Mouse (Mus musculus) limb, embryonic 10.5 days (tissue): ENCODE results near the gene Hs3st3b1. TPM values are rescaled to one million over a fixed set of nuclear protein-coding genes. Genes with fewer than 3 reads are reported as not detected.

Experiments
- DNase-seq: peaks from one replicate; pipeline ENCODE4 v3.0.0-alpha.2; 2017; ENCODE audit warnings: low spot score
- H3K27ac ChIP-seq: fragments of 300-500 bp; sonication (generic); 2 replicates; pipeline ENCODE4 v1.5.1; 2016; ENCODE audit warnings: mild to moderate bottlenecking
- H3K27me3 ChIP-seq: fragments of 300-500 bp; sonication (generic); 2 replicates; pipeline ENCODE4 v1.6.1; 2016; ENCODE audit warnings: low read depth, mild to moderate bottlenecking; ENCODE audit not compliant: poor library complexity, severe bottlenecking
- H3K36me3 ChIP-seq: fragments of 300-500 bp; sonication (generic); 2 replicates; pipeline ENCODE4 v1.6.1; 2016; ENCODE audit warnings: mild to moderate bottlenecking, moderate library complexity
- H3K4me1 ChIP-seq: fragments of 300-500 bp; sonication (generic); 2 replicates; pipeline ENCODE4 v1.6.1; 2016
- H3K4me3 ChIP-seq: fragments of 300-500 bp; sonication (generic); 2 replicates; pipeline ENCODE4 v1.5.1; 2016; ENCODE audit warnings: mild to moderate bottlenecking, moderate library complexity
- H3K9me3 ChIP-seq: fragments of 300-500 bp; sonication (generic); replicated peaks from 2 replicates; pipeline ENCODE4 v1.6.1; 2016; ENCODE audit warnings: mild to moderate bottlenecking
- WGBS: fragments of 180-500 bp; shearing (Covaris S2); methylation state at CpG from one replicate; pipeline ENCODE4 v1.1.7; 2016; 5-methylcytosine and 5-hydroxymethylcytosine counted together
- polyA plus RNA-seq: library from polyadenylated mRNA; unstranded; fragments of >200 nt; fragmentation: Nextera tagmentation; extraction: Ambion mirVana; gene quantifications from 2 replicates; pipeline ENCODE4 v1.2.1, GENCODE M21; 2016

Hs3st3b1 gene
- 17.8 and 22.1 TPM in 2 replicates for polyA plus RNA-seq

DNA sequence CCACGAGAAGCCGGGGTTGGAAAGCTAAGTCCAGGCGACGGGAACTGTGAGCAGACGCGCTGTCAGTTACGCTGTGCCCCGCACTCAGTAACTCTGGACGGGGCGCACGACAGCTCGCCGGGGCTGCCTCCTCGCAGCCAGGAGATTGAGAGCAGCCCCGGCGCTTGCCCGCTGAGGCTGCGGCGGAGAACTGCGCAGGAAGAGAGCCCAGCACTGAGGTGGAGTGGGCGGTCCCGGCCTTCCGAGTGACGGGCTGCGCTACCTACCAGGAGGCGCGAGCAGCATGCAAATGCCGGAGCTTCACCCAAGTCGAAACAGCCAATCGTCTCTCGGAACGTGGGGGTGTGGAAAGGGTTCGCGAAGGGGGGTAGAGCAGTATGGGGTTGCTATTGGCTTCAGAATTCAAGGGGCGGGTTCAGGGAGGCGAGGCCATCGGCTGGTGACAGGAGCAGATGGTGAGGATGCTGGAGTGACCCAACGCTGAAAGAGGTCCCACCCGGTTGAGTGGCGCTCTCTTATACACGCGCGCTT lies at the start of gene Hs3st3b1:
TSS of gene Hs3st3b1 (minus strand) at position 200 of the 531 bp plus-strand sequence.
- peak; percentile 94 for DNase-seq
- H3K4me3 ChIP-seq: peak within 1 kb of the TSS; percentile 85
- WGBS: under 1% methylated on average over 43 of the region's 43 CpGs
- peaks cover 72% of the 10 kb centered on the region for H3K27me3 ChIP-seq
- H3K36me3 ChIP-seq: peaks cover 3% of the 10 kb centered on the region; the same call in 1 of the 2 replicates
- H3K27ac ChIP-seq: peak within 1 kb of the TSS; percentile 90
- peaks cover 90% of the 10 kb centered on the region for H3K4me1 ChIP-seq
- no peaks in the 10 kb centered on the region for H3K9me3 ChIP-seq

DNA sequence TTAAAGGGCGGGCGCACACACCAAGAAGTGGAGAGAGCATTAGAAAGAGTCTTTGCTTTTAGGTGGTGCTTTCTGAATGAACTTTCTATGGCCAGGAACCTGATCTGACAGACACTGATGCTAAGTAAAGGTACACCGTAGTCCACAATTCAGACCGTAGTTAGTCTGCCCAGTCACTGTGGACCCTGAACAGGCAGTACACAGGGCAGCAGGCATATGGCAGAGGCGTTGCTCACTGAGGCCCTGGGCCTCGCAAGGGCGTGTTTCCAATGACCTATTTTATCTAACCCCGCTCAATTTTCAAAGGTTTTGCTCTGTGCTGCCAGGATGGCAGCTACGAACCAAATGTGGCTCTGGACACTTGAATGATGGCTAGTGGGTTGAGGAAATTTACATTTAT lies 49.4 kb upstream of the Hs3st3b1 start:
- no peak overlapping the region for H3K4me3 ChIP-seq
- WGBS: 88% methylated on average over 9 of the region's 9 CpGs
- no peak overlapping the region for H3K27ac ChIP-seq
- DNase-seq: no peak
- no peaks in the 10 kb centered on the region; the same call in 1 of the 2 replicates for H3K27me3 ChIP-seq
- peaks cover 32% of the 10 kb centered on the region for H3K36me3 ChIP-seq
- H3K4me1 ChIP-seq: peaks cover 41% of the 10 kb centered on the region
- no peaks in the 10 kb centered on the region for H3K9me3 ChIP-seq

DNA sequence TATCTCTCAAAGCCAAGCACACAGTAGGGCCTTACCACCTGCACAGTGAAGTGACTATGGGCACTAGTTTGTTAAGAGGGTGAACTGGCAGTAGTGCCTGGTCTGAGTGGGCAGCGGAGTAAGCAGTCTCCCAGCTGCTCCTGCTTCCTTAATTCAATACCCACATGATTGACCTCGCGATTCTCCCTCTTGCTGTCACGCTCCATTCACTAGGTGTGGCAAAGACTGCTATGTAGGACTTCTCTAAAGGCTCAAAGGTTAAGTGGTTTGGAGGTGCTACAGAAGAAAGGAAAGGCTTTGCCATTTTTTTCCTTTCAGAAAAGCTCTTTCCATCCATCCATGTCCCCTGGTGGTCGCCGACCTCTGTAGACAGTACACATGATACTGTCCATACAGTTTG lies 48.7 kb upstream of the Hs3st3b1 start:
- Histone ChIP-seq H3K27ac (no peak overlapping the region), H3K27me3 (no peaks in the 10 kb centered on the region; the same call in 1 of the 2 replicates), H3K36me3 (peaks cover 25% of the 10 kb centered on the region), H3K4me1 (peaks cover 40% of the 10 kb centered on the region), H3K4me3 (no peak overlapping the region), H3K9me3 (no peaks in the 10 kb centered on the region)
- no peak for DNase-seq
- 96% methylated on average over 6 of the region's 6 CpGs for WGBS

DNA sequence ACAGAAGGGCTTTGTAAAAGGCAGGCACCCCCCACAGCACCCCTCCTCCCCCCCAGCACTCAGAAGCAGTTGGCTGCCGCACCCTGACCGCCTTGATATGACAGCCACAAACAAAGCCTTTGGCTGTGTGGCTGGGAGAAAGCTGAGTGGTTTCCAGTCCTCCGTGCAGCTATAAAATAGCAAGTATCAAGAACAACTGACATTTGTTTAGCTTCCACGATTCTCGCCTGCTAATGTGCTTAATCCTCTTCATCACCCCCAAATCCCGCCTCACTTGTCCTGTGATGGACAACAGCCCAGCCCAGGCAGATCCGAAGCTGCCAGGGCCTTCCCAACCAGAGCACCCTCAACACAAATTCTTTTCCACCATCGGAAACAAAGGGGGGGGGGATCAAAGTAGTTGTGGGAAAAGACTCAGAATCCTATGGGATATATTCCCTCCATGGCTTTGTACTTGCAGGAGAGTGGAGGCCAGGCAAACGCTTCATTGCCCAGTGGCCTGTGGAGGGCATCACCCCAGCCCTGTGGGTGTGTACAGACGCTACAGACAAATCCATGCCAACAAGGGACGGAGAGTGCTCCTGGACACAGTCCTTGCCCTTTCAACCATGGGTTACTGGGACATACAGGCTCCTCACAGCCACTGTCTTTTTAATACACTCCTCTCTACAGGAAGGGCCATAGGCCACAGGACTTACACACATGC lies 47.3 kb upstream of the Hs3st3b1 start:
- H3K4me3 ChIP-seq: no peak overlapping the region
- peaks cover 19% of the 10 kb centered on the region for H3K36me3 ChIP-seq
- peak overlapping the region; percentile 9; the same call in 1 of the 2 replicates for H3K27ac ChIP-seq
- H3K9me3 ChIP-seq: no peaks in the 10 kb centered on the region
- peaks cover 39% of the 10 kb centered on the region for H3K4me1 ChIP-seq
- 49% methylated on average over 11 of the region's 11 CpGs for WGBS
- DNase-seq: no peak
- H3K27me3 ChIP-seq: no peaks in the 10 kb centered on the region; the same call in 1 of the 2 replicates

DNA sequence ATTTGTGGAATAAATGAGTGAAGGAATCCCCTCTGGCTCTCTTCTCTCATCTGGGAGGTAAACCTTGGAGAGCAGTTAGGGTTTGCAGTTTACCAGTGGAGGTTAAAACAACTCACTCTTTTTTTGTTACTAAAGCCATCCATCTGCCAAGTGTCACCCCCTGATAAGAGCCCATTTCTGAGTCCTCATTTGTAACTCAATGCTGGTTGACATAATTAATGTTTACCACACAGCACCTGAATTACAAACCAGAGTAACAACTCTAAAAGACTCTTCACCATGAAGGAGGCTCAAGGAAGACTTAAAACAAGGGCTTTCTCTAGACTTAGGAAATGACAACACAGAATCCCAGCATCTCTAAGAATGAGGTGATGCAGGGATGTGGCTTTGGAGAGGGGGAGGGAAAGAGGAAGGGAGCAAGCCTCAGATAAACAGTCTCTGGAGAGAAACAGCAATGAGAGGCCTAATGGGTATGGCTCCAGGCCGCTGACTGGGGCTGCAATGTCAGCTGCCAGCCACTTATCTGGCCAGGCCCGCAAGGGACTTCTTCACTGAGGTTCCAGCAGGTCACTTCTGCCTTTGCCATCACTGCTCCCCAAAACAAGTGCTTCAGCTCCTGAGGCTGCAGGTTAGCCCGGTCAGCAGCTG lies 46.4 kb upstream of the Hs3st3b1 start:
- Histone ChIP-seq H3K4me1 (peaks cover 39% of the 10 kb centered on the region), H3K27ac (no peak overlapping the region), H3K9me3 (no peaks in the 10 kb centered on the region), H3K36me3 (peaks cover 19% of the 10 kb centered on the region), H3K4me3 (no peak overlapping the region), H3K27me3 (no peaks in the 10 kb centered on the region; the same call in 1 of the 2 replicates)
- no peak for DNase-seq
- WGBS: 31% methylated on average over 3 of the region's 3 CpGs

DNA sequence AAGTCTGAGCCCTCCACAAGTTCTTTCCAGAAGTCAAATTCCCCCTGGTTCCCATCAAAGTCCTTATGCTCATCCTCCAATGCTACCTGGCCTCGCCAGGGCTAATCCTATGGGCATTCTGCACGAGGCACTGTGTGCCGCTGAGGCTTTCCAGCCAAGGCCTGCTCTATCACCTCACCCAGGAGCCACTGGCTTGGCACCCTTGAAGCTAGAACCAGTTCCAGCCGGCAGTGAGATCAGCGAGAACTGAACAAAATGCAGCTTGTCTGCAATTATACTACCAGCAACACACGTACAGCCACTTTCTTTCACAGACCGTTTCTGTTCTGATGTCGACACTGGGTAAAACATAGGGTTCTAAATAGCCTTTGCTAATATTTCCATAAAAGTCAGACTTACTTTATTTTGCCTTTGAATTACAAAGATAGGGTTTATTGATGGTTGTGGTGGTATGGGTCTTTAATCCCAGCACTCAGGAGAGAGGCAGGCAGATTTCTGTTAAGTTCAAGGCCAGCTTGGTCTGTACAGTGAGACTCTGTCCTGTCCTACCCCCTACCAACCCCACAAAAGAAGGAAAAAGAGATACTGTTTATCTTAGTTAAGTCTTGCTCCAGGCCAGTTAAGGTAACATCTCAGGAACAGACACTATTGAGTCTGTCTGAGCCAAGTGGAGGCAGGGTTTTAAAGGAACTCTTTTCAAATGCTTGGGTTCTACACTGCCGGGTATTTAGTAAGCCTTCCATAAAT lies 45.7 kb upstream of the Hs3st3b1 start:
- no peaks in the 10 kb centered on the region; the same call in 1 of the 2 replicates for H3K27me3 ChIP-seq
- no peak for DNase-seq
- 81% methylated on average over 9 of the region's 9 CpGs for WGBS
- peaks cover 39% of the 10 kb centered on the region for H3K4me1 ChIP-seq
- no peak overlapping the region for H3K4me3 ChIP-seq
- H3K27ac ChIP-seq: peak overlapping the region; percentile 27; the same call in 1 of the 2 replicates
- H3K36me3 ChIP-seq: peaks cover 16% of the 10 kb centered on the region
- no peaks in the 10 kb centered on the region for H3K9me3 ChIP-seq

DNA sequence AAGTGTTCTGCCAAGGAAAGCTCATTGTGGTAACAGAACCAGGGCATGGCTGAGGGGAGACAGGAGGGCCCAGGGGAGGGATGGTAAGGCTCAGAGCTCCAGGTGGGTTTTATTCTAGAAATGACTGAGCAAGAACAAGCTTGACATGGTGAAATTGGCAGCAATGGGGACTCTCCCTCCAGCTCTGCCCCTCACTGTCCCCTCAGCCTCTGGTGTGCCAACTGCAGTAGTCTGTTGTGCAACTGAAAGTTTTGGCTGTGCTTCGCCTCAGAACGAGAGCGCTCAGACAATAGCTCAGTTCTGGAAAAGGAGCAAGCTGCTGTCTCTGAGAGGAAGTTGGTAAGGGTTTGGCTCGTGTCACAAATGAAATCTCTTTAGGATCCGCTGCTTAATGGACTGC lies 43.3 kb upstream of the Hs3st3b1 start:
- Histone ChIP-seq H3K27ac (no peak overlapping the region), H3K27me3 (no peaks in the 10 kb centered on the region; the same call in 1 of the 2 replicates), H3K4me1 (peaks cover 39% of the 10 kb centered on the region), H3K36me3 (peaks cover 12% of the 10 kb centered on the region), H3K4me3 (no peak overlapping the region), H3K9me3 (no peaks in the 10 kb centered on the region)
- no peak for DNase-seq
- WGBS: 62% methylated on average over 5 of the region's 5 CpGs

DNA sequence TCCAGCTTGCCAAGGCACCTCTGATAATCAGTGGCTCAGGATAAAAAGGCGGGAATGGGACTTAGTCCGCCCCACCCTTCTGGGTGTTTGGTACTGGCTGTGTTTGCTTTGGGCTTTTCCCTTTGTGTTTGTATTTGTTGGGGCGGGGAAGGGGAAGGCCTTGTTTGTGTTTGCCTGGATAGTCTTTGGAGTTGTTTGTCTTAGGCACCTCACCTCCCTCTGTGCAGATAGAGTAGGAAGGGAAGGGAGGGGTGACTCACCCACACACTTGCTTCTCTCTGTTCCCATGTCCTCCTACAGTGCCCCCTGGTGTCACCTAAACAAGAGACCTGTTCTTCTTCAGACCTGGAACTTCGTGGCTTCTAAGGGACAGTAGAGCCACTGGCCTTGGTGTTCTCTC lies 35.1 kb upstream of the Hs3st3b1 start:
- DNase-seq: no peak
- peaks cover 29% of the 10 kb centered on the region for H3K27me3 ChIP-seq
- H3K9me3 ChIP-seq: no peaks in the 10 kb centered on the region
- H3K4me1 ChIP-seq: peaks cover 13% of the 10 kb centered on the region
- WGBS: 39% methylated on average over 4 of the region's 4 CpGs
- no peak overlapping the region for H3K27ac ChIP-seq
- H3K36me3 ChIP-seq: no peaks in the 10 kb centered on the region
- no peak overlapping the region for H3K4me3 ChIP-seq

DNA sequence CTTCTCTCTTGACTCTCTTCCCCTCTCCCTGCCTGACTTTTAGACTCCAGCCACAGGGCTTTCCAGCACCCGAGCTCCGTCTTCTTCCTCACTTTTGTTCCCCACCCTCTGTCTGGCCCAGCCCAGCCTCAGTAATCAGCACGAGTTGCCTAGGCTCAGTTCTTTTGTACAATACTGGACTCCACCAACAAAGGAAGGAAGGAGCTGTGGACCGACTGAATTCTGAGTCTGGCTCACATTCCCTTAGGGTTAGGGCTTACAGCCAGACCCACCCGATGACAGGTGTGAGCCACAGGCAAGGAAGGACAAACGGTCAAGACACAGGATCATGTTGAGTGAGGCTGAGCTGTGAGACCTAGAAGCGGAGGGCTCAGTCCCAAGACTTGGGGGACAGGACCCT lies 34.7 kb upstream of the Hs3st3b1 start:
- H3K27me3 ChIP-seq: peaks cover 34% of the 10 kb centered on the region
- peaks cover 17% of the 10 kb centered on the region for H3K4me1 ChIP-seq
- H3K36me3 ChIP-seq: no peaks in the 10 kb centered on the region
- 42% methylated on average over 7 of the region's 7 CpGs for WGBS
- DNase-seq: no peak
- H3K27ac ChIP-seq: peak overlapping the region; percentile 43
- no peak overlapping the region for H3K4me3 ChIP-seq
- H3K9me3 ChIP-seq: no peaks in the 10 kb centered on the region

DNA sequence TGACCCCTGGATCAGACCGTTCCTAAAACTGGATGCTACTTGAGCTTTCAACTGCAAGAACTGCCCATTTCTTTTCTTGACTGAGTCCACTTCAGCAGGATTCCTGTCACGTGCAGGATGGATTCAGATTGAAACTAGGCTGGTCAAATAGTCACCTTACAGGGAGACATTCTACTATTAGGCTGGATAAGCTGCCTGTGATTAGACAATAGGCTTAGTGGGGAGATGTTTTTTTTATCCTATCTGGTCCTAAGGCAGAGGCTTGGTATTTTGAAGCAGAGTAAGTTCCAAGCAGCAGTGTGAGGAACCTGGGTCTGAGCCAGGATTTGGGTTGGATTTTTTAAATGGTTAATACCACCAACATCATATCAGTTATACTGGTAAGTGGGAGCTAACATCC lies 31.8 kb upstream of the Hs3st3b1 start:
- H3K4me3 ChIP-seq: no peak overlapping the region
- WGBS: 87% methylated on average over 2 of the region's 2 CpGs
- H3K9me3 ChIP-seq: no peaks in the 10 kb centered on the region
- H3K4me1 ChIP-seq: peaks cover 20% of the 10 kb centered on the region
- H3K27ac ChIP-seq: no peak overlapping the region
- no peak for DNase-seq
- H3K36me3 ChIP-seq: no peaks in the 10 kb centered on the region
- H3K27me3 ChIP-seq: peaks cover 45% of the 10 kb centered on the region

DNA sequence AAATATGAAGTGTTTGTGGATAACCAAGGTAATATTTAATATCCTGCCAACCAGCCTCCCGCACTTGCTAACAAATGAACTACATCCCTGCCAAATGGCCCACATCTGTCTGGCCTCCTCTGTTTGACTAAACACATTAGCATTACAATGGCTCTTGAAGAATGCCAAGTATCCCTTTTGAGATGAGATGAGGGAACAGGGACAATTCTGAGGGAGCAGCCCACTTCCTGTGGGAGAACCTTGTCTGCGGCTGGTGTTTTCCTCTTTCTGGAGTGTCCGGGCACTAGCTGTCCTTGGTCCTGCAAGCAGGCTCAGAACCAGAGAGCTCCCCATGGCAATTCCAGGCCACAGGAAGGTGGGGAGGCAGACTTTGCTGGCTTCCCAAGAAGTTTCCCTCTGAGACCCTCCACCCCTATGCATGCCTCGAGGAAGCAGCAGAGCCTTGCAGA lies 30.7 kb upstream of the Hs3st3b1 start:
- Histone ChIP-seq H3K27me3 (peaks cover 45% of the 10 kb centered on the region), H3K36me3 (no peaks in the 10 kb centered on the region), H3K9me3 (no peaks in the 10 kb centered on the region), H3K4me1 (peaks cover 20% of the 10 kb centered on the region), H3K27ac (no peak overlapping the region), H3K4me3 (no peak overlapping the region)
- 28% methylated on average over 4 of the region's 4 CpGs for WGBS
- no peak for DNase-seq

DNA sequence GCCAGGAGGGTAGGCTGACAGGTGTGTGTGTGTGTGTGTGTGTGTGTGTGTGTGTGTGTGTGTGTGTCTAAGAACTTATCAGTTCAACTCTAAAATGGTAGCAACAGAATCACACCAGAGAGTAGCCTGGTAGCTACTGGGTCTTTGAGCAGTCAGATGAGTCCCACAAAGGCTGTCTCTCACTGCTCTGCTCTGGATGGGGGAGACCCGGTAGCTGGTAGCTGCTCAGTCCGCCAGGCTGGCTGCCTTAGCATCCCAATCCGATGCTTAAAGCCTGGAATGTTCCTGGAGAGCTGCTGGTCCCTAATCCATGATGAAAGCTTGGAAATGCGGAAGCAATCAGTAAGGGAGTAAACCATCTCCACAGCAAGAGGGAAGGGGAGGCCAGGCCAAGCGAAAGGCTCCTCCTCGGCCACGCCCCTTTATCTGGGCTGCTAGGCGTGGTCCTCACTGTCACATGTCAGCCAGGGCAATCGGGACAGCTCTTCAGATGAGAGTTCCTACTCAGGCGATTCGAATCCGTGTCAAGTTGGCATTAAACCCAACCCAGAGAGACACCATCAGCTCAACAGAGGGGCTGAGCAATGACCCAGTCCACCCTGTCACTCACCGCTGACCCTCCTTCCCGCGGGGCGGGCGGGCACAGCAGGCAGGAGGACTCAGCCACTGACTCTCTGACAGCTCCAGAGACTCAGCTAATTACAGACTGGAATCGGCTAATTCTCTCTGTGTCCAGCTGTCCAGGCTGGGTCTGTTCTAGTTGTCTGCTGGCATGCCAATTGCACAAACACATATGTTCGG lies 29.9 kb upstream of the Hs3st3b1 start:
- no peaks in the 10 kb centered on the region for H3K36me3 ChIP-seq
- H3K4me3 ChIP-seq: peak overlapping the region; percentile 43
- whole genome bisulfite sequencing: 6% methylated on average over 19 of the region's 19 CpGs
- peaks cover 39% of the 10 kb centered on the region for H3K27me3 ChIP-seq
- H3K27ac ChIP-seq: peak overlapping the region; percentile 2; the same call in 1 of the 2 replicates
- DNase-seq: peak; percentile 63
- H3K9me3 ChIP-seq: no peaks in the 10 kb centered on the region
- peaks cover 20% of the 10 kb centered on the region for H3K4me1 ChIP-seq
